Mouse (Mus musculus) limb, embryonic 10.5 days (tissue): ENCODE data around the gene Ctrl. TPM values are rescaled to one million over a fixed set of nuclear protein-coding genes. Genes with fewer than 3 reads are reported as not detected.

Source experiments
- DNase-seq: peaks from one replicate; pipeline ENCODE4 v3.0.0-alpha.2; 2017; ENCODE audit warnings: low spot score
- H3K27ac ChIP-seq: fragments of 300-500 bp; sonication (generic); 2 replicates; pipeline ENCODE4 v1.5.1; 2016; ENCODE audit warnings: mild to moderate bottlenecking
- H3K27me3 ChIP-seq: fragments of 300-500 bp; sonication (generic); 2 replicates; pipeline ENCODE4 v1.6.1; 2016; ENCODE audit warnings: low read depth, mild to moderate bottlenecking; ENCODE audit not compliant: poor library complexity, severe bottlenecking
- H3K36me3 ChIP-seq: fragments of 300-500 bp; sonication (generic); 2 replicates; pipeline ENCODE4 v1.6.1; 2016; ENCODE audit warnings: mild to moderate bottlenecking, moderate library complexity
- H3K4me1 ChIP-seq: fragments of 300-500 bp; sonication (generic); 2 replicates; pipeline ENCODE4 v1.6.1; 2016
- H3K4me3 ChIP-seq: fragments of 300-500 bp; sonication (generic); 2 replicates; pipeline ENCODE4 v1.5.1; 2016; ENCODE audit warnings: mild to moderate bottlenecking, moderate library complexity
- H3K9me3 ChIP-seq: fragments of 300-500 bp; sonication (generic); replicated peaks from 2 replicates; pipeline ENCODE4 v1.6.1; 2016; ENCODE audit warnings: mild to moderate bottlenecking
- WGBS: fragments of 180-500 bp; shearing (Covaris S2); methylation state at CpG from one replicate; pipeline ENCODE4 v1.1.7; 2016; 5-methylcytosine and 5-hydroxymethylcytosine counted together
- polyA plus RNA-seq: library from polyadenylated mRNA; unstranded; fragments of >200 nt; fragmentation: Nextera tagmentation; extraction: Ambion mirVana; gene quantifications from 2 replicates; pipeline ENCODE4 v1.2.1, GENCODE M21; 2016

Gene Ctrl
- polyA plus RNA-seq, 1 experiment from 2014 or later = 2.0 TPM

DNA sequence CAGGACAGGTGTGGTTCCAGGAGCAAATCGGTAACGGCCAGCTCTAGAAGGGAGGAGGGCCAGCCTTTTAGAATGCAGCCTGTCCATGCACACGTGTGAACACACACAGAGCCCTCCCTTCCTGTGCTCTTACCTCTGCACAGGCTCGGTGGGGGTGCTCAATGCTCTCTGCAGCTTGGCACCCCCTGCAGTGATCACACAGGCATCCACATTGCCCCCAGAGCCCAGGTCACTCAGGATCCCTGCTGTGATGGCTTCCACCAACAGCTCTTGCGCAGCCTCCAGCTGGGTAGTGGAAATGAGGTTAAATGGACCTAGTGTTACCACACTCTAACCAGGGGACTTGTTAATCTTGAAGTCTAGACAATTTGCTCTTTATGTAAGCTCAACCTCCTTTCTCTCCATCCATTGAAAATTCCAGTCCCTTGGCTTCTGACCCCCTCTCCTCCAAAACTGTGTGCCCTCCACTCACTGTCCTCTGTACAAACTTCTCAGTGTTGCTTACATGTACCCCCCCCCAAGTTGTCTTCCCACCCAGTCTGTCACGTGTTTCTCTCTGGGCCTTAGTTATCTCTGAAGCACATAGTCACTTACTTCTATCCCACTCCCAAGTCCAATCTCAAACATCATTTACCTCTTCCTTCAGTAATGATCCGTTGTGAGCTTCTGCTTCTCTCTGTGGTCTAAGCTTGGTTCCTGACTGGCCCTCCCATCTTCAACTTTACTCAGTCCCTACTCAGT, 2.4 kb upstream of the Ctrl start:
- Histone ChIP-seq H3K27ac (peak overlapping the region; percentile 89), H3K4me3 (peak overlapping the region; percentile 83), H3K4me1 (peaks cover 33% of the 10 kb centered on the region), H3K27me3 (no peaks in the 10 kb centered on the region), H3K9me3 (no peaks in the 10 kb centered on the region), H3K36me3 (peaks cover 24% of the 10 kb centered on the region)
- DNase-seq = no peak
- 38% methylated on average over 7 of the region's 7 CpGs for WGBS

DNA sequence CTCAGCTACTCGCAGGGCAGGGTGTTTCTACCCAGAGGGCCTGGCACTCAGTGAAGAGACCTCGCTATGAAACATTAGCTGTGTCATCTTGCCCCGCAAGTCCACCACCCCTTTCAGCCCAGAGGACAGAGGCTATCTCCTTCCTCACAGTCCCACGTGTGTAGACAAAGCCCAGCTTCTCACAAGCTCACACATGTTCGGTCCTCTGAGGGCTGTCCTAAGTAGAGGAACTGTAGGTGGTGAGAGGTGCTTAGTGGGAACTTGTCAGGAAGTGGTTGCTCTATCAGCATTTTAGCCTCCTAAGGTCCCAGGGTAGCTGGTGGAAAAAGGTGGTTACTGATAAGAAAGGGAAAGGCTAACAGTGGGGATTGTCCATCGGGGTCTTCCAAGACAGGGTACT, 1.4 kb upstream of the Ctrl start:
- Histone ChIP-seq H3K4me3 (no peak overlapping the region), H3K9me3 (no peaks in the 10 kb centered on the region), H3K36me3 (peaks cover 26% of the 10 kb centered on the region), H3K4me1 (peaks cover 33% of the 10 kb centered on the region), H3K27ac (no peak overlapping the region), H3K27me3 (no peaks in the 10 kb centered on the region)
- DNase-seq = no peak
- 88% methylated on average over 6 of the region's 6 CpGs for WGBS

DNA sequence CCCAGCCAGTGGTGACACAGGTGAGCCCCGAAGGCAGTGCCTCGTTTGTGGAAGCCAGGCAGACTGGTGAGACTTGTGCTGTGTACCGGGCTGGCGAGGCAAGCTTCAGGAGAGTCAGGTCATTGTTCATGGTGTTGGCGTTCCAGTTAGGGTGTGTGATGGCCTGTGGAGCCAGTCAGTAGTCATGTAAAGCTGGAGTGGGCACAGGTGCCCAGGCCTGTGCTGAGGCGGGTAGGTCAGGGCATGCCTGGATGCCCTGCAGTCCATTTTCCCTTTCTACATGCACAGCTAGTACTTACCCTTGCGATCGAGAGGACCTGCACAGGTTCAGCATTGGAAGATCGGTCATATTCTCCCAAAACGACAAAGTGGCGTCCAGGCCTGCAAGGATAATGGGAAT, 1.1 kb downstream of the Ctrl start:
- Histone ChIP-seq H3K4me1 (peaks cover 23% of the 10 kb centered on the region), H3K4me3 (no peak overlapping the region), H3K36me3 (peaks cover 27% of the 10 kb centered on the region), H3K27ac (no peak overlapping the region), H3K27me3 (no peaks in the 10 kb centered on the region), H3K9me3 (no peaks in the 10 kb centered on the region)
- WGBS = 94% methylated on average over 11 of the region's 11 CpGs
- DNase-seq = no peak

DNA sequence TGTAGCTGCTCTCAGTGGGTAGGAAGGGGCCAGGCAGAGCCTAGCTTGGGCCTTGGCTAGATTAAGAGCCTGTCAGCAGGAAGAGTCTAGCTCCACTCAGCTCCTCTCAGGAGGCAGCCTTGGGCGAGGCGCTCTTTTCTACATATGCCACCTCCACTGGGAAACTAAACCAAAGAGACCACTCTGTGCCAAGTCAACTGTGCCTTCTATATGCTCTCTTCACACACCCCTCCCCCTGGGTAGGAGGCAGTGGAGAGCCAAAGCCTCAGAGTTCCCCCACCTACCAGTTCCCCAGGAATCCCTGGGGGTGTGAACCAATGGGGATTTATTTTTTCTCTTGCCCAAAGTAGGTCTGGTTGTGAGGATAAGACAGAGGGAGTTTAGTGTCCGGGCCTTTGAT, 2.4 kb downstream of the Ctrl start:
- Histone ChIP-seq H3K4me1 (peaks cover 13% of the 10 kb centered on the region), H3K4me3 (no peak overlapping the region), H3K27ac (no peak overlapping the region), H3K9me3 (no peaks in the 10 kb centered on the region), H3K27me3 (no peaks in the 10 kb centered on the region), H3K36me3 (peaks cover 32% of the 10 kb centered on the region)
- 95% methylated on average over 3 of the region's 3 CpGs for WGBS
- DNase-seq = no peak

DNA sequence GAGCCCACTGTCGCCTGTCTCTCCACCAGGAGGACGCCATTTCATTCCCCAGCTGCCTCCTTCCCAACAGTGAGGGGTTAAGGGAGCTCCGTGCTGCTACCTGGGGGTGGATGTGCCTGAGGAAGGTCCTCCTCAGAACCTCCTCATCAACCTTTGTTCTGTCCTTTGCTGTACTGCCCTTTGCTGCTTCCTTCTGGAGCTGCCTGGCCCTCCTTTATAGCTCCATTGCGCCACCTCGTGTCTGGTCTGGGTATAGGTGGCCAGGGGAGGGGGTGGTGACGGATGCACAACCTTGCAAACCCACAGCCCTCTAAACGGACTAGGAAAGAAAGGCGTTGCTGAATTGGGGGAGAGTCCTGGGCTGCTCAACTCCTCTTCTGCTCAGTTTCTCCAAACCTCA, 3.1 kb downstream of the Ctrl start:
- peak; percentile 90 for DNase-seq
- H3K4me1 ChIP-seq = peaks cover 6% of the 10 kb centered on the region
- no peaks in the 10 kb centered on the region for H3K27me3 ChIP-seq
- 15% methylated on average over 8 of the region's 8 CpGs for WGBS
- H3K27ac ChIP-seq = peak overlapping the region; percentile 72
- no peak overlapping the region for H3K4me3 ChIP-seq
- no peaks in the 10 kb centered on the region for H3K9me3 ChIP-seq
- peaks cover 36% of the 10 kb centered on the region for H3K36me3 ChIP-seq

DNA sequence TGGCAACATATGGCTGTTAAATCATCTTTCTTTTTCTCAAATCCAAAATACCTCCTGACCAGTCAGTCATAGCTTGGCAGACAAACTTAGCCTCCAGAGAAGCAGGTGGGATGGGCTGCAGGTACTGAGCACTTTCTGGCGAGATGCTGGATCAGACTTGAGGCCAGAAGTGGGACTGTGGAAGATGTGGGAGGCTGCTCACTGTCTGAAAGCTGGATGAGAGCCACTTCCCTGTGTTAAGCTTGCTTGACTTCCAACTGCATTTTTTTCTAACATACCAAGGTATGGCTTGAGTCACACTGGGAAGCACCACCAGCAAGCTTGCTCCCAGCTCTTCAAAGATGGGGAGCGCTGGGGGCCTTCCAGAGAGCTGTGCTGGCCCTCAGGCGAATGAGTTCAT, 8.5 kb downstream of the Ctrl start:
- Histone ChIP-seq H3K4me1 (no peaks in the 10 kb centered on the region), H3K4me3 (no peak overlapping the region), H3K9me3 (no peaks in the 10 kb centered on the region), H3K27ac (no peak overlapping the region), H3K27me3 (no peaks in the 10 kb centered on the region), H3K36me3 (peaks cover 40% of the 10 kb centered on the region)
- no peak for DNase-seq
- WGBS = 72% methylated on average over 3 of the region's 3 CpGs

DNA sequence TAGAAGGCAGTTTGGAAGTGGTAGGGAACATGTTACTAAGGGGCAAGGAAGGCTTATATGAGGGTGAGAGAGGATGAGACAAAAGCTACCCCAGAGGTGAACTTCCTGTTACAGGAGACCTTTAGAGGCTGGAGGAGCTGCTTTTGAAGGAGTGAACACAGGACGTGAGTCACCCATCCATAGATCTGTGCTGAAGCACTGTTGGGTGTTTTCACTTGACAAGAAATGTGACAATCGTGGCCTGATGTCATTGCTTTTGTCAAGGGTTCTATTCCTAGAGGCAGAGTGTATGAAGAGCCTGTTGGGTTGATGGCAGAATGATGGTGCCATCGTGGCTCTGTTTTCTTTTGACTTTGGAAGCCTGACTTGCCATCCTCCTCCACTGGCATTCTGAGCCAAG, 14.3 kb downstream of the Ctrl start:
- Histone ChIP-seq H3K36me3 (peaks cover 61% of the 10 kb centered on the region), H3K9me3 (no peaks in the 10 kb centered on the region), H3K4me1 (no peaks in the 10 kb centered on the region), H3K27ac (no peak overlapping the region), H3K27me3 (no peaks in the 10 kb centered on the region), H3K4me3 (no peak overlapping the region)
- WGBS = 93% methylated on average over 3 of the region's 3 CpGs
- no peak for DNase-seq

DNA sequence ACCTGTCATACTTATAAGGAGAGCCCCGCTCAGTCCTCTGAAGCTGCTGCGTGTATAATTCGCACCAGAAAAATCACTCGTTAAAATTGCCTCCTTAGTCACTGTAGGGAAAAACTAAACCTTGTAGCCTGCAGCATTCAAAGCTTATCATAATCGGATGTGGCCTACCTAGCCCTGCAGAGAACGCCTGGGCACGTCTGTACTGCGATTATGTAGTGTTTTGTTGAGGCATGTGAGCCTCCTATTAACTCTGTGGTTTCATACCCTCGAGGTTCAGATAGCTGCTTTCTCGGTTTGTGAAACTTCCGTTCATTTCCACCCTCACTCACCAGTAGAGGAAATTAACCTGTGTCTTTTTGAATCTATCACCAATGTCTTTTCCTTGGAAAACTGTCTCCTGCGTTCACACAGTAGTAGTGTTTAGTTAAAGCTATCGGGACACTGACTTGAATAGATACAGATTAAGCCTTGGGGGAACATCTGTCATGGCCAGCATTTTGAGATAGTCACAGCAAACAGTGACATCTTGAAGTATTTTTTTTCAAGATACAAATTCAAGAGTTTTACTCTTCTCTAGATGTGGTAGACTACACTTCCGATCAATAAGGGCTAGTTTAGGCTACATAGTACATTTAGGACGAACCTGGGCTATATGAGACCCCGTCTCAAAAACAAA, 32.6 kb downstream of the Ctrl start:
- peak overlapping the region; percentile 94 for H3K27ac ChIP-seq
- peaks cover 9% of the 10 kb centered on the region for H3K4me1 ChIP-seq
- WGBS = 42% methylated on average over 16 of the region's 16 CpGs
- H3K27me3 ChIP-seq = no peaks in the 10 kb centered on the region
- H3K4me3 ChIP-seq = peak overlapping the region; percentile 77
- no peak for DNase-seq
- H3K36me3 ChIP-seq = no peaks in the 10 kb centered on the region; the same call in 1 of the 2 replicates
- H3K9me3 ChIP-seq = no peaks in the 10 kb centered on the region

DNA sequence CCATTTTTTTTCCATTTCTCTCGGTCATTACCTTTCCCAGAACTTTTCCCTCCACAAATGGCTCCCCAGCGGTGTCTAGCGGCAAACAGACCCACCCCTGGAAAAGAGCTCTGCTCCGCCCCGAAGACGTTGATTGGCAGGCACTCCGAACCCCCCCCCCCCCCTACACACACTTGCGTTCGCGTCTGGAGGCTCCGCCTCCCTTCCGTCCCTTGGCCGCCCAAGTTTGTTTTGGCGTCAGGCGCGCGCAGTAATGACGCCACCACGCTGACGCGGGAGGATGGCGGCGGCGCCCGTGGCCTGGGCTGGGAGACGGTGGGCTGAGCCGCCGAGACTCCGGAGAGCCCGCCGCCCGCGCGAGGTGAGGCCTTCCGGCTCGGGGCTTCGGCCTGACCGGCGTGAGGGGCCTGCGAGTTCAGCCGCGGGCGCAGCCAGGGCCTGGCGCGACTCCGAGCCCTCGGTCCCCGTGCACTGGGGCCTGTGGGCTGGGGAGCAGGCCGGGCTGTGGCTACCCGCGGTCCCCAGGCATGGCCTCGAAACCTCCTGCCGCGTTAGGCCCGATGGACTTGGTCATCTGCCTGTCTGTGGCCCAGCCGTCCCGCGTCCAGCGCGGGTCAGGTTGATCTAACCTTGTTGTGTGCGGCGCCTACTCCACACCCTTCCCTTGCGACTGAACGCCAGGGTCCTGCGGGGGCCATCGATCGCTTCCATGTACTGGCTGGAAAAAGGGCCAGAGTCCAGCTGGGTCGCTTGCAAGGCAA, 33.3 kb downstream of the Ctrl start, which contains the start of gene Pskh1:
Gene Pskh1, plus strand, starts transcription at position 262 of the 761 bp plus-strand sequence.
- Histone ChIP-seq H3K27ac (peak within 1 kb of the TSS; percentile 94), H3K4me1 (peaks cover 9% of the 10 kb centered on the region), H3K9me3 (no peaks in the 10 kb centered on the region), H3K27me3 (no peaks in the 10 kb centered on the region), H3K4me3 (peak within 1 kb of the TSS; percentile 77), H3K36me3 (no peaks in the 10 kb centered on the region; the same call in 1 of the 2 replicates)
- DNase-seq = peak; percentile 96
- under 1% methylated on average over 68 of the region's 68 CpGs for WGBS

DNA sequence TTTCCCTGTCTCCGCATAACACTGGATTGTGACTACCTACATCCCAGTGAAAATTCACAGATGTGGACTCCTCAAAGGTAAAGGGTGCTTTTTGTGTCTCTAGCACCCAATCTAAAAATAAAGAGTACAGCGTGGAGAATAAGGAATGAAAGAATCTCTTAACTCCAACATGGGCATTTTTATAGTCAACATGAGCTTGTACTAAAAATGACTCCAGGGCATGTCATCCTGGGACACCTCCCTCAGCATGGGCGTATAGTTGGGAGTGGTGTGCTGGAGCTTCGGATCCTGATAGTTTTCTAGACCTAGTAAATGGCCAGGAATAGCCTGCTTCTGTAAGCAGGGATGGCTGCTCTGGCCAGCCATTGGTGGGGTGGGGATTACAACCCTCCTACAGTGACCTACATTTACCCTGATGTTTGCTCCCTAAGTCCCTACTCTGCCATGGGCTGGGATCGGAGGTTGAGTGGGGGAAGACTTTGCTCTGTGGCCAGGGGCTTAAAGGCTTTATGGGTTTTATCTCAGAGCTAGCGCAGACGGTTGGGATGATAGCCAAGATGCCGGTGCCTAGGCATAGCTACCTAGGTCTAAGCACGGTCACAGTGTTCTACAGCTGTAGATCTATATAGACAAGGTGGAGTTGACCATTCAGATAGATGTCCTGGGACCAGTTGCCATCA, 35.7 kb downstream of the Ctrl start:
- Histone ChIP-seq H3K36me3 (peaks cover 20% of the 10 kb centered on the region), H3K27me3 (no peaks in the 10 kb centered on the region)
- 83% methylated on average over 9 of the region's 9 CpGs for WGBS

DNA sequence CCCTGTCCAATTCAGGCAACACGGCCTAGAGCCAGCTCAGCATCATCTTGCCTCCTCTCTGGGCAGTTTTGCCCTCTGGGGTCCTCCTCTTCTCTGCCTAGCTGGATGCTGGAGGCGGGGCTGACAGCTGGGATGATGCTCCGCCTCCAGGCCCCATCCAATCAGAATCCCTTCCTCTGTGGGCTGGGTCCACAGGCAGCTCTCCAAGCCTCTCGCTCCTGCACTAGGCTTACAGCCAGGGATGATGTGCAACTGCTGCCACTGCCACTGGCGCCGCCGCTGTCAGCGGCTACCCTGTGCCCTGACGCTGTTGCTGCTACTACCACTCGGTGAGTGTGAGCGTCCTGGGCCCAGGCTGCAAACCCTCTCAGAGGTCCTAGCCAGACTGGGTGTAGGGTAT, 40.3 kb downstream of the Ctrl start, which contains the start of gene Nrn1l:
Gene Nrn1l, plus strand, starts transcription at position 229 of the 400 bp plus-strand sequence.
- 0 out of 2 replicates have a peak within 1 kb of the TSS, but pooled peaks have one; percentile 28 for H3K4me3 ChIP-seq
- H3K36me3 ChIP-seq = peaks cover 66% of the 10 kb centered on the region

More for the DNA sequence above, 35.7 kb downstream of the Ctrl start:
- H3K27ac ChIP-seq = no peak overlapping the region
- H3K9me3 ChIP-seq = no peaks in the 10 kb centered on the region
- H3K4me3 ChIP-seq = no peak overlapping the region
- DNase-seq = no peak
- peaks cover 16% of the 10 kb centered on the region for H3K4me1 ChIP-seq

DNA sequence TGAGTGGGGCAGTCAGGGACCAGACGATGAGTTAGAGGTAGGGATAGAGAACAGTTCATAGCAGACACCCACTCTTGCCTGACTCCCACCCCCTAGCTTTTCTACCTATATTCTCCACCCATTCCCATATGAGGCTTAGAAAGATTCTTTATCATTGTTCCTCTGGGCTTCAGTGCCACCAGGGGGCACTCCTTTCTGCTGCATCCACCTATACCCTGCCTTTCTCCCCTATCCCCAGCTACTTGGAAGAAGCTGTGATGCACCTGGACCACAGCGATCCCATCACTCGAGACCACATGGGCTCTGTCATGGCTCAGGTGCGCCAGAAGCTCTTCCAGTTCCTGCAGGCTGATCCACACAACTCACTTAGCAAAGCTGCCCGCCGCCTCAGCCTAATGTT, 41.2 kb downstream of the Ctrl start:
- Histone ChIP-seq H3K4me3 (no peak overlapping the region), H3K36me3 (peaks cover 75% of the 10 kb centered on the region), H3K27ac (no peak overlapping the region), H3K27me3 (no peaks in the 10 kb centered on the region), H3K4me1 (peaks cover 9% of the 10 kb centered on the region), H3K9me3 (no peaks in the 10 kb centered on the region)
- 83% methylated on average over 6 of the region's 6 CpGs for WGBS
- DNase-seq = no peak

More for the DNA sequence above, 40.3 kb downstream of the Ctrl start, which contains the start of gene Nrn1l:
- peak; percentile 71 for DNase-seq
- no peaks in the 10 kb centered on the region for H3K9me3 ChIP-seq
- H3K27ac ChIP-seq = no peak within 1 kb of the TSS; the same call in 1 of the 2 replicates
- H3K4me1 ChIP-seq = peaks cover 9% of the 10 kb centered on the region
- H3K27me3 ChIP-seq = no peaks in the 10 kb centered on the region
- WGBS = 6% methylated on average over 11 of the region's 11 CpGs
